Mouse (Mus musculus) heart, postnatal 10 days (tissue): Measurements from ENCODE around the gene Kmt2e. TPM values are rescaled to one million over a fixed set of nuclear protein-coding genes. Genes with fewer than 3 reads are reported as not detected.

Experiments used
- DNase-seq, 2 experiments: peaks; one replicate each; pipeline ENCODE4 v3.0.0; 2021
- intact Hi-C: fragments of 180-260 bp; cut with DNase I; formaldehyde crosslinking; loops from one replicate; pipeline ENCODE4 v1.15.1; 2025
- total RNA-seq, 2 experiments: library from RNA; stranded (reverse); gene quantifications; 2 replicates each; pipeline ENCODE4 v1.2.3; 2021

Gene Kmt2e
- 10 to 100 TPM; 57.9 to 66.5 TPM for total RNA-seq

GRCm38 (mm10) chr5:23433720-23434597 is at the start of gene Kmt2e:
Gene Kmt2e (plus strand): TSS chr5:23434441.
- peak; percentile 95 to 96 for DNase-seq
- intact Hi-C loops, result loop anchor here (1.0 to 2.0 kb wide), 2 partner anchors 16 to 19 kb away; no protein-coding TSS in a partner anchor

DNA sequence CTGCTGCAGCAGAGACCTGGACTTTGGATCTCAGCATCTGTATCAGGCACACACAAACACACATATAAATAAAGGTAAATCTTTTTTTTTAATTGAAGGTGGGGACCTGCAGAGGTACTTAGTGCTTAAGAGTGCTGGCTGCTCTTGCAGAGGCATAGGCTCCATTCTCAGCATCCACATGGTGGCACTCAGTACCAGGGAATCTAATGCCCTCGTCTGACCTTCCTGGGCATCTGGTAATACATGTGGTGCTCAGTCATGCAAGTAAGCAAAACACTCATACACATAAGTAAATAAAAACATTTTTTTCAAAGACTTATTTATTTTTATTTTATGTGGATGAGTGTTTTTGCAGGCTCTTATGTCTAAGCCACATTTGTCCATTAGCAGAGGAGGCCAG is 49.1 kb upstream of the Kmt2e start:
- intact Hi-C loops, result loop anchor here (10.0 kb wide), 1 partner anchor 270 kb away; no protein-coding TSS in a partner anchor
- DNase-seq, result peak in 1 of 2 experiments; percentile 37

GRCm38 (mm10) chr5:23385763-23386217 is 48.5 kb upstream of the Kmt2e start:
- intact Hi-C loops, result loop anchor here (10.0 kb wide), 1 partner anchor 269 kb away; no protein-coding TSS in a partner anchor

GRCm38 (mm10) chr5:23386562-23387312 is 47.5 kb upstream of the Kmt2e start:
- intact Hi-C loops, result loop anchor here (10.0 kb wide), 1 partner anchor 268 kb away; no protein-coding TSS in a partner anchor
- DNase-seq, result peak; percentile 92 to 94

More at GRCm38 (mm10) chr5:23385763-23386217, 48.5 kb upstream of the Kmt2e start:
- no peak for DNase-seq

DNA sequence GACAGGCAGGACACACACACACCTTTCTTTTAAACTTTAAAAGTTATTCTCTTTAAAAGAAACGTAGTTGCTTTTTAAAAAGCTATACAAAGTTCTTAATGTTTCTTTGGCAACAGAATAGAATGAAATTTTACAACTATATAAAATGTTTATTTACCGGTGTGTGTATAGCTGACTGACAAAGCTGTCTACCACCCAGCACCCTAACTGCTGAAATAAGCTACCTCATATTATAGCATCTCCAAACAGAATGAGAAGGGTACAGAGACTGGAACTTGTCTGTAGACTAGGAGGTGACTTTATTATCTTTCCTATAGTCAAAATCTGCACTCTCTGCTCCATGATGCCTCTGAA is 47.0 kb upstream of the Kmt2e start:
- intact Hi-C loops, result loop anchor here (10.0 kb wide), 1 partner anchor 268 kb away; no protein-coding TSS in a partner anchor
- no peak for DNase-seq

- intact Hi-C loops, result loop anchor here (10.0 kb wide), 1 partner anchor 267 kb away; no protein-coding TSS in a partner anchor
- no peak for DNase-seq
Observed at GRCm38 (mm10) chr5:23388091-23388490, 46.1 kb upstream of the Kmt2e start.

GRCm38 (mm10) chr5:23389601-23390305 is 44.5 kb upstream of the Kmt2e start:
- intact Hi-C loops, result loop anchor here (2.0 to 10.0 kb wide), 2 partner anchors 17 to 265 kb away; no protein-coding TSS in a partner anchor
- no peak for DNase-seq

- no peak for DNase-seq
- intact Hi-C loops, result loop anchor here (2.0 kb wide), 1 partner anchor 15 kb away; no protein-coding TSS in a partner anchor
Observed at GRCm38 (mm10) chr5:23391714-23392113, 42.5 kb upstream of the Kmt2e start.

DNA sequence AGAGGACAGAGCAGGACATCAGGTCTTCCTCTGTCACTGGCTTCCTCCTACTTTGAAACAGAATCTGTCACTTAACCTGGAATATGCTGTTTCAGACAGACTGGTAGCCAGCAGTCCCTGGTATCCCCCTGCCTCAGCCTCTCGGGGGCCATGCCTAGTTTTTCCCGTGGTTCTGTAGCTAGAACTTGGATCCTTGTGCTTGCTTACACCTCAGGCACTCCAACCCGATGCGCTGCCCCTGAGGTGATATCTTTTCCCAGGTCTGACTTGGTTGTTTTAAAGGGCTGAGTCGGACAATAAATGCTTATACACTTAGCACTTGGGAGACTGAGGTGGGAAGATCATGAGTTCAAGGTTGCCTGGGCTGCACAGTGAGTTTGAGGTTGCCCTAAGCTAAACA is 40.4 kb upstream of the Kmt2e start:
- intact Hi-C loops, result no loop called here

GRCm38 (mm10) chr5:23394366-23395145 is 39.7 kb upstream of the Kmt2e start:
- intact Hi-C loops, result no loop called here
- peak; percentile 52 to 57 for DNase-seq

More for the DNA sequence above, 40.4 kb upstream of the Kmt2e start:
- no peak for DNase-seq

DNA sequence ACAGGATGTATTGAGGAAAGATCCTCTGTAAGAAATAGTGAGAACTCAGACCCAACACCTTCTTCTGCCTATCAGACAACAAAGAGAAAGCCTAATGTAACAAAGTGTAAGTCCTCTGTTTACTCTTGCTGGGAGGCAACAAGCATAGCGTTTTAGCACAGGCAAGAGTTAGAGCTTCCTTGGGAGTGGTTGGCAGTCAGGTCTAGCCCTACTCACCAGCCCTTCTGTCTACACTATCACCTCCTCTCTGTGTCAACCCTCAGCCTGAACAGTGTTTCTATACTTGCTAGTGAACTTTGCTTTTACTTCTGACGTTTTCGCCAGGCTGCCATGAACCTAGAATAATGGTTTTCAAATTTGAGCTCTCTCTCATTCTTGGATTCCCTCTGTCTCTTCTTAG is 38.5 kb upstream of the Kmt2e start:
- intact Hi-C loops, result no loop called here
- DNase-seq, result no peak

DNA sequence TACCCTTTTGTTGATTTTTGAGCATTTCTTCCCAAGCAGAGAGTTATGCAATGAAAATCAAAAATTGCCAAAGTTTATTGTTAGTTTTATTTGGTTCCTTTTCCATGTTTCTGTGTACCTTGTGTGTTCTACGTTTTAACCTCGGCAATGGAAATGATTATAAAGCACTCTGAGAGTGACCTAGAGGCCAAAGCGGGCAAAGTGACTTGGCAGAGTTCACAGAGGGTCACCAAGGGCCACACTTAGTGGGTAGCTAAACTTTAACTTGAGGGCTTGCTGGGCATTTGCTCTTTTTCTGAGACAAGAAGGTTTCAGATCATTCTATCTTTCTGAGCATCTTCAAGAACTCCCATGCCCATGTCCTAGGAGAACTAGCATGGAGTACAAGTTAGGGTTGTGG is 37.5 kb upstream of the Kmt2e start:
- intact Hi-C loops, result no loop called here
- DNase-seq, result no peak

GRCm38 (mm10) chr5:23400156-23400555 is 34.1 kb upstream of the Kmt2e start:
- no peak for DNase-seq
- intact Hi-C loops, result no loop called here

DNA sequence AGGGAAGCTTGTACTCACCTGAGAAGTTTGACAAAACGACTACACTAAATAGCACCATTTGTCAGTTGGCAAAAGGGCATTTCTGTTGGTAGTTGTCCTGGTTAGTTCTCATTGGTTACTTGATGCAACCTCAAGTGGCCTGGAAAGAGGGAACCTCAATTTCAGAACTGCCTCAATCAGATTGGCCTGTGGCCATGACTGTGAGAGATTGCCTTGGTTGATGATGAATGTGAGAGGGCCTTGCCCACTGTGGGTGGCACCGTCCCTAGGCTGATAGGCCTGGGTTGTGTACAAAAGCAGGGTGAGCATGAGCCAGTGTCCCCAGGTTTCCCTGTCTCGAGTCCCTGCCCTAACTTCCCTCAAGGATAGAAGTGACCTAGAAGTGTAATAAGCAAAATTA is 33.4 kb upstream of the Kmt2e start:
- DNase-seq, result no peak
- intact Hi-C loops, result no loop called here

- DNase-seq, result no peak
Observed at GRCm38 (mm10) chr5:23401368-23401767, 32.9 kb upstream of the Kmt2e start.

GRCm38 (mm10) chr5:23401999-23402398 is 32.2 kb upstream of the Kmt2e start:
- intact Hi-C loops, result no loop called here

More at GRCm38 (mm10) chr5:23401368-23401767, 32.9 kb upstream of the Kmt2e start:
- intact Hi-C loops, result no loop called here

DNA sequence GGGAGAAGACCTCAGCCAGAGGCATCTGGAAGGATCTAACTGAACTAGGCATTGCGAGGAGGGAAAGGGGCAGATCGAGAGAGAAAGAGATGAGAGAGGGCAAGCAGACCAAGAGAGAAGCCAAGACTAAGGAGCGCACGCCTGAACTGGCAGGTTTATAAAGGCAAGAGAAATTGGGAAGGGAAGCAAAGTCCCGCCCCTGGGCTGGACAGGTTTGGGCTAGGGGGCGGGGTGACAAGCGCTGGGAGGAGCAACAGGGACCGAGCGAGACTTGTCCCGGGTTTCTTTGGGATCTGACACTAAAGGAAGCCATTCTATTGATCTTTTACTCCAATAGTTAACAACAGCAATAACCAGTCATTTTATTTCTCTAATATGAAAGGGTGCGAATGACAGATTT is 31.1 kb upstream of the Kmt2e start:
- intact Hi-C loops, result no loop called here
- DNase-seq, result no peak

More at GRCm38 (mm10) chr5:23401999-23402398, 32.2 kb upstream of the Kmt2e start:
- no peak for DNase-seq

DNA sequence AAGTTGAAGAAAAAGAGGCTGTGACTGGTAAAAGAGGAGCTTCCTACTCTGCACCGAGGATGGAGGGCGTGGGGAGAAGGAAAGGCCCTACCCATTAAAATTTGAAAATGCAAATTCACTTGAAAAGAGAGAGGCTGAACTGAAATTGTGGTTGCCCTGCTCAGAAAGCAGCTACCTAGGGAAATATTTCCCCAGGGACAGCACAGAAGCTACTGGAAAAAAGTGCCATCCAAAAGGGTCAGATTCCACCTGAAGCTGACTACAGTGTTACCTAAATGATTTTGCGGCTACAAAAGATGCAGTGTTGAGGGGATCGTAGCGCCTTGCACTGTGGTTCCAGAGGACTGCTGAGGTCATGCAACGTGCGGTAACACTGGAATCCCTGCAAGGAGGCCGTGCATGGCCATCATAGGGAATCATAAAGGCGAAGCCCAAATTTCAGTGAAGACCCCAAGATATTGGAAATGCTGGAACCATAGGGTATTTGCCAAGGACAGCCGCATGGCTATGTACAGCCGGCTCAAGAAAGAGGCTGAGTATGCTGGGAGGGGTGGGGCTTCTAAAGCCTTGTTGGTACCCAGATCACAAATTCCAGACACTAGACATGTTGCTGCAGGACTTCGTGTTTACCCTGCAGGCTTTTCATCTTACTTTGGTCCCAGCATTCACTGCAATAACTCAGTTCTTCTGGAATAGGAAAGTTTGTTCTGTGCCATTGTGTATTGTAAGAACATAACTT is 28.4 kb upstream of the Kmt2e start:
- DNase-seq, result no peak
- intact Hi-C loops, result loop anchor here (2.0 kb wide), 1 partner anchor 15 kb away; no protein-coding TSS in a partner anchor

DNA sequence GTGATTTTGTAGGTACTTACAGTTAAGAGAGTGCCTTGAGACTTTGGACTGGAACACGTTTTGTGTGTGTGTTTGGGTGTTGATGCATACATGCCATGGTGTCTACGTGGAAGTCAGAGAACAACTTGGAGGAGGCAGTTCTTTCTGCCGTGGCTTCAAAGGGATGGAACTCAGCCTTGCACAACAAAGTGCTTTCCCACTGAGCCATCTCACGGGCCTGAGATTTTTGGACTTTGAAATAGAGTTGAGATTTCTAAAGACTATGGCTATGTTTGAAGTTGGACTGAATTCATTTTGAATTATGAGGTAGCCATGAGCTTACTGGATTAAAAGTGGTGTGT is 27.9 kb upstream of the Kmt2e start:
- DNase-seq, result no peak

More for the DNA sequence above, 27.9 kb upstream of the Kmt2e start:
- intact Hi-C loops, result loop anchor here (2.0 kb wide), 1 partner anchor 16 kb away; no protein-coding TSS in a partner anchor
